Mouse (Mus musculus): ENCODE results near the gene Tom1l2. TPM values are rescaled to one million over a fixed set of nuclear protein-coding genes. Genes with fewer than 3 reads are reported as not detected.

Gene Tom1l2
- 10 to 100 TPM; 10.0 to 33.7 TPM for polyA plus RNA-seq (2012; fragmentation: generic; extraction: Trizol)

DNA sequence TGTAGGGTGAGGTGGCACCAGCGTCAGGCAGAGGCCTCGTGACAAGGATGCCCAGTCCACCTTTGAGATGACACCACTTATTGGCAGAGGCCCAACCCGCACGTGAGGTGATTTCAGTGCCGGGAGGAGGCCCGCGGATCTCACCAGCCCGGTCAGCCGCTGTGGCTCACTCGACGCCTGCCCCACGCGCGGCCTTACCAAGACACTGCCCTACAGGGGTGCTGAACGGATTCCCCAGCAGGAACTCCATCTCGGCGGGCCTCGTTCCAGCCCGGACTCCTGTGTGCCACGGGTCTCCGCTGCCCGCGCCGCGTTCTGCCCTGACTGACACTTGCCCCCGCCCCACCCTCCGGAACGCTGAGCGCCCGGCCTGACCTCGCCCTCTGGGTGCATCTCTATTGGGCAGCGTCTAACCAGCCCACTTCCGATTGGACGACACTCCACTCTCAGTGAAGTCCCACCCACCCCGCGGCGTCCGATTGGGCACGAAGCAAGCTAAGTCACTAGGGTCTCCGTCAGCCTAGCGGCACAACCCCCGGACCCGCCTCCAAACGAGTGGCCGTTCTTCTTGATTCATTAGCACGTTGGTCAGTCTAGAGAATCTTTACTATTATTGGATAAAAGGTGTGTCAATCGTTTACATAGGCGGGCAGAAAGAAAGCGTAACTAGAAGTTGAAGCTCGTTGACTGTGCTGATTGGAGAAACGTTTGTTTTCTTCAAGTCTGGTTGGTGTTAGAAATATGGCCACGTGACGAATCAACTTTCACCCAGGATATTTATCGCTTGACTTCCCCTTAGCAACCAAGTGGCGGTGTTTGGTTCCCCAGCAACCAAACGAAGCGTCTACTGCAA is at the start of gene Tom1l2, which contains the start of gene Drc3:
Gene Tom1l2, minus strand, starts transcription at position 347 of the 853 bp plus-strand sequence.
Gene Drc3, plus strand, starts transcription at position 771 of the 853 bp plus-strand sequence.

DNA sequence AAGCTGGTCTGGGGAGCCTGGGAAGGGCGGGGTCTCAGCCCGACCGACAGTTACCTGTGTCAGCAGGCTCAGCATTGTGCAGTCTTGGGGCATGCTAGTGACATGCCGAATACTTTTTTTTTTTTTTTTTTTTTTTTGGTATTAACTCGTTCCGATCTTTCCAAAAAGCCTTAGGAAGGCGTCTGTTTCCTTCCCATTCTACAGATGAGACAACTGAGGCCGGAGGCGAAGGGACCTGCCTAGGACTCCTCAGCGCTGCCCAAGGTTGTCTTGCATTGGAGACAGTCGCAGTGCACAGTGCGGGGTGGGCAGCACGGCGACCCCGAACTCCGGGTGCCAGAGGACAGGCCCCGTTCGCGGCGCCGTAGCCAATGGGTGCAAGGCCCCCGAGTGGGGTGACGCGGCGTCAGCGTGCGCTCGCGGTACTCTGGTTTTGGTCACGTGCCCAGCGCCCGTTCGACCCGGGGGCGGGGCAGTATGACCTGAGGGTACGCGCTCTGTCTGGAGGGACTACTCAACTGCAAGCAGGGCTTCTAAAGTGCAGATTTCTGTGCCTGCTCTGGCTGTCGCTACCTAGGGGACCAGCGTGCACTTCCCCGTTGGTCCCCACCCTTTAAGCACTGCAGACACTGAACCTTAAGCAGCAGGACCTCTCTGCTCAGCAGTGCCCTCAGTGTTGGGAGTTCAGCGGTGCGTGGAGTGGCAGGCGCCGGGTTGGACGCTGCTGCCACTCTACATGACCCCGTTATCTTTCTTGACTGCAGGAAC is 130.1 kb downstream of the Tom1l2 start, which contains the start of gene Srebf1:
Gene Srebf1, minus strand, starts transcription at position 113 of the 768 bp plus-strand sequence.

Other genes starting within 250 kb of the Tom1l2 start
- gene Rai1, start 247.9 kb downstream of the Tom1l2 start, polyA plus RNA-seq (2012; fragmentation: generic; extraction: Trizol) = 10 to 100 TPM; 12.2 to 24.5 TPM
- 10 to 100 TPM; 10.1 to 40.5 TPM for gene Srebf1, start 130.3 kb downstream of the Tom1l2 start, polyA plus RNA-seq (2012; fragmentation: generic; extraction: Trizol)
- under 1 TPM; 0.01 to 0.30 TPM for gene Drc3, start 424 bp upstream of the Tom1l2 start, polyA plus RNA-seq (2012; fragmentation: generic; extraction: Trizol)
- gene Gid4, start 64.2 kb upstream of the Tom1l2 start, polyA plus RNA-seq (2012; fragmentation: generic; extraction: Trizol) = 1 to 10 TPM; 3.2 to 7.8 TPM
- 10 to 100 TPM; 22.8 to 27.0 TPM for gene Atpaf2, start 65.6 kb upstream of the Tom1l2 start, polyA plus RNA-seq (2012; fragmentation: generic; extraction: Trizol)
- gene Drg2, start 101.7 kb upstream of the Tom1l2 start, polyA plus RNA-seq (2012; fragmentation: generic; extraction: Trizol) = 100 to 1,000 TPM in 1 of 2 experiments, 10 to 100 TPM in 1; 81.5 to 105 TPM
- under 1 TPM in 1 of 2 experiments, not detected in 1; 0.05 TPM for gene Myo15, start 116.4 kb upstream of the Tom1l2 start, polyA plus RNA-seq (2012; fragmentation: generic; extraction: Trizol)
- 10 to 100 TPM in 1 of 2 experiments, 1 to 10 TPM in 1; 3.2 to 18.2 TPM for gene Alkbh5, start 183.5 kb upstream of the Tom1l2 start, polyA plus RNA-seq (2012; fragmentation: generic; extraction: Trizol)